Mouse (Mus musculus): ENCODE data around the gene Eif4e1b.

Gene Eif4e1b

GRCm38 (mm10) chr13:54783698-54784097, at the start of gene Eif4e1b:
Eif4e1b (plus strand) TSS chr13:54783998.
- no peak for DNase-seq

GRCm38 (mm10) chr13:54736931-54737330, 46.9 kb upstream of the Eif4e1b start:
- no peak for DNase-seq

- DNase-seq: no peak
Observed at GRCm38 (mm10) chr13:54737488-54738212, 46.1 kb upstream of the Eif4e1b start.

GRCm38 (mm10) chr13:54738213-54738601, 45.6 kb upstream of the Eif4e1b start:
- DNase-seq: peak; percentile 50

- DNase-seq: no peak
Observed at GRCm38 (mm10) chr13:54746110-54746509, 37.7 kb upstream of the Eif4e1b start.

- DNase-seq: no peak
Observed at GRCm38 (mm10) chr13:54746896-54747295, 36.9 kb upstream of the Eif4e1b start.

- no peak for DNase-seq
Observed at GRCm38 (mm10) chr13:54748190-54748589, 35.6 kb upstream of the Eif4e1b start.

GRCm38 (mm10) chr13:54748721-54749060, 35.1 kb upstream of the Eif4e1b start:
- DNase-seq: no peak

GRCm38 (mm10) chr13:54749061-54749863, 34.5 kb upstream of the Eif4e1b start:
- DNase-seq: peak; percentile 87

GRCm38 (mm10) chr13:54749864-54750411, 33.9 kb upstream of the Eif4e1b start, which contains the start of gene Gprin1:
Gprin1 (minus strand) TSS chr13:54749874.
- no peak for DNase-seq

- DNase-seq: no peak
Observed at GRCm38 (mm10) chr13:54750699-54751098, 33.1 kb upstream of the Eif4e1b start.

- DNase-seq: peak; percentile 71
Observed at GRCm38 (mm10) chr13:54752656-54753055, 31.1 kb upstream of the Eif4e1b start.

- DNase-seq: no peak
Observed at GRCm38 (mm10) chr13:54753733-54754132, 30.1 kb upstream of the Eif4e1b start.

- DNase-seq: no peak
Observed at GRCm38 (mm10) chr13:54754169-54755080, 29.4 kb upstream of the Eif4e1b start.

- DNase-seq: no peak
Observed at GRCm38 (mm10) chr13:54755201-54755830, 28.5 kb upstream of the Eif4e1b start.

- DNase-seq: no peak
Observed at GRCm38 (mm10) chr13:54756156-54756712, 27.6 kb upstream of the Eif4e1b start.

GRCm38 (mm10) chr13:54757093-54757830, 26.5 kb upstream of the Eif4e1b start:
- DNase-seq: peak; percentile 30

GRCm38 (mm10) chr13:54758045-54758755, 25.6 kb upstream of the Eif4e1b start:
- DNase-seq: peak; percentile 94

- DNase-seq: no peak
Observed at GRCm38 (mm10) chr13:54758756-54759470, 24.9 kb upstream of the Eif4e1b start.

- DNase-seq: no peak
Observed at GRCm38 (mm10) chr13:54759496-54759895, 24.3 kb upstream of the Eif4e1b start.
